Mouse (Mus musculus): ENCODE data around the gene Gja8. TPM values are rescaled to one million over a fixed set of nuclear protein-coding genes. Genes with fewer than 3 reads are reported as not detected.

Gja8 gene
- polyA plus RNA-seq (2012; fragmentation: generic; extraction: Trizol): not detected

DNA sequence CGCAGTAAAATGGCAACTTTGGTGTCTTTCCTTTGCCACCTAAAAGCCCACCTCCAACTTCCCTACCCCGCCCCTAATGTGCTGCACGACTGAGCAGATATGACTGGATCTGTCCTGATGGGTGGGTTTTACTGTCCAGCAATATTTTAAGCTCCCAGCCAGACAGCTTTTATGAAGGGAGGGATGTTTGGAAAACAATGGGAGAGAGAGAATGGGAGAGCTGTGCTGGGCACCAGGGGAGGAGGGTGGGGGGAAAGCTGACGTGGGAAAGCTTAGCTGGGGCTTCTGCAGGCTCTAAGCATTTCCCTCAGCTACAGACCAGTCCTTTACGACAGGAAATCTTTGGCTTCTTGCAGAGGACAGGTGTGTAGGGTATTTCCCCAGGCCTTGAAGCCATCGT is at the start of gene Gja8:
Gene Gja8 (minus strand): TSS at position 101 of the 400 bp plus-strand sequence.

GRCm38 (mm10) chr3:96904851-96905541 is 20.8 kb downstream of the Gja8 start, which contains the start of gene Gpr89:
Gpr89 (minus strand) TSS chr3:96905346.

DNA sequence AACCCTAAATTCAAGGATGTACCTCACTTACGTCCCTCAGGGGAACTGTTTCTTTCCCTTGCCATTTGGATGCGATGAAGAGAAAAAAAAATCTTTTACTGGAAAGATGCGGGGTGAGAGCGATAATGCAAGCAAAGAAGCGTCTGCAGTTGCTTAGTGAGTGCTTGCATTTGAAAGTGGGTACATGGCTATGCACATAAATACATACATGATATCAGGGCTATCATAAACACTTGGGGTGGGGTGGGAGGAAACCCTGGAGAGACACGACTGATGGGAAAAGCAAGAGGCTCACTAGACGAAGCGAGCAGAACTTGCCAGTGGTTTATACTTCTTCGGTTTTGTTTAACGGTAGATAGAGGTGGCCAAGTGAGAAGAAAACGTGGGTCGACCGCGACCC is 21.4 kb downstream of the Gja8 start, which contains the start of gene Gja5:
Gene Gja5 (plus strand): TSS at position 301 of the 400 bp plus-strand sequence.

Other genes starting within 250 kb of the Gja8 start
- 10 to 100 TPM; 13.6 to 29.1 TPM for gene Pias3, start 229.6 kb downstream of the Gja8 start, polyA plus RNA-seq (2012; fragmentation: generic; extraction: Trizol)
- 1 to 10 TPM; 2.5 to 3.8 TPM for gene Nudt17, start 217.5 kb downstream of the Gja8 start, polyA plus RNA-seq (2012; fragmentation: generic; extraction: Trizol)
- gene Polr3c, start 198.4 kb downstream of the Gja8 start, polyA plus RNA-seq (2012; fragmentation: generic; extraction: Trizol): 10 to 100 TPM; 22.2 to 31.1 TPM
- 1 to 10 TPM; 1.4 to 8.0 TPM for gene Rnf115, start 198.4 kb downstream of the Gja8 start, polyA plus RNA-seq (2012; fragmentation: generic; extraction: Trizol)
- not detected for gene Pdzk1, start 96.7 kb downstream of the Gja8 start, polyA plus RNA-seq (2012; fragmentation: generic; extraction: Trizol)
- under 1 TPM in 1 of 2 experiments, not detected in 1; 0.08 TPM for gene Cd160, start 96.7 kb downstream of the Gja8 start, polyA plus RNA-seq (2012; fragmentation: generic; extraction: Trizol)
- gene Gja5, start 21.3 kb downstream of the Gja8 start, polyA plus RNA-seq (2012; fragmentation: generic; extraction: Trizol): under 1 TPM in 1 of 2 experiments, not detected in 1; 0.06 TPM
- 10 to 100 TPM in 1 of 2 experiments, 1 to 10 TPM in 1; 9.1 to 11.7 TPM for gene Gpr89, start 20.7 kb downstream of the Gja8 start, polyA plus RNA-seq (2012; fragmentation: generic; extraction: Trizol)
- 1 to 10 TPM; 6.5 to 7.9 TPM for gene Acp6, start 232.8 kb upstream of the Gja8 start, polyA plus RNA-seq (2012; fragmentation: generic; extraction: Trizol)